26 mouse cellular contexts compared by ENCODE assay signal in the genomic region with DNA sequence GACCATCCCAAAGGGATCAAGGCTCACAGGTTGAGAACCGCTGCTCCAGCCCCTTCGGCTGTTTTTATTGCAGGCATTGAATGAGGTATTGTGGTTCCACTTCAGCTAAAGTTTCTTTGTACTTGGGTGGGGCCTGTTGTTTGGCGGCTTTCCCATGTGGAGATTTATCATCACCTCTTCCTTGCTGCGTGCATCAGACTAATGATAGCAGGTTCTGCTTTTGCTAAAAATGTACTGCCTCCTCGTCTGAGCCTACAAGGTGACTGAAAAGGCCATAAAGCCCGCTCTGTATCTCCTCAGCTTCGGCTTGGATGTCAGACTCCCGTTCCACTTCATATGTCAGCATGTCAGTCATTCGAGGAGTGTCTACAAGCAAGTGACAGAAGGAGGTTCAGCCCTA. TPM values are rescaled to one million over a fixed set of nuclear protein-coding genes. Genes with fewer than 3 reads are reported as not detected.
DNase-seq lines count a peak whose midpoint lies in the region; ATAC-seq and TF ChIP-seq lines count a peak whose summit lies in the region.
"Had no signal": no experiment of that assay in that cellular context is flagged by ENCODE, and none has a peak within 500 bp of the region (broad histone marks: within the 10 kb centered on the region; RNA-seq: fewer than 3 reads in every experiment).

No protein-coding gene starts in this region.

- H3K36me3 ChIP-seq in heart, embryonic 14.5 days (ENCODE audit: control insufficient read depth, insufficient read depth, low read length) = no peaks in the 10 kb centered on the region
- H3K36me3 ChIP-seq: heart, embryonic 12.5 days; hindbrain, embryonic 10.5 days; hindbrain, embryonic 13.5 days had no signal

- H3K4me2 ChIP-seq in heart, embryonic 14.5 days (ENCODE audit: low read length) = 0 out of 2 replicates have a peak overlapping the region, but pooled peaks have one; percentile 6
- H3K4me2 ChIP-seq: heart, embryonic 12.5 days; hindbrain, embryonic 13.5 days had no signal

- ATAC-seq in heart, embryonic 14.5 days (ENCODE audit: insufficient number of reproducible peaks, insufficient read depth, low FRiP score, low read depth) = no peak
- peak; percentile 14 to 23; a peak in 1 of 4 replicates for ATAC-seq in hematopoietic stem cell, adult 5-6 weeks (replicated peaks in 1 of 2; ENCODE audit: insufficient read depth in 1 of 2, low FRiP score in 2 of 2, low TSS enrichment in 1 of 2, low read depth in 1 of 2, poor library complexity in 2 of 2, severe bottlenecking in 2 of 2)
- peak; percentile 41; the same call in 1 of the 2 replicates for ATAC-seq in megakaryocyte-erythroid progenitor cell, adult 5-6 weeks (replicated peaks; ENCODE audit: low FRiP score, low TSS enrichment, poor library complexity, severe bottlenecking)
- ATAC-seq: forebrain, embryonic 14.5 days; forebrain, postnatal 0 days; hindbrain, embryonic 16.5 days; intestine, embryonic 16.5 days; Patski had no signal

- DNase-seq in heart, postnatal 14 days = no peak
- peak; percentile 83 for DNase-seq in MEL-GATA-1-ER (ENCODE audit: extremely low read depth, low read depth)
- no peak for DNase-seq in thymus, adult 18-20 months
- DNase-seq in left cerebral cortex, adult 2 months (ENCODE audit: extremely low spot score in 1 of 2, low spot score in 2 of 2) = no peak
- DNase-seq: adrenal gland, adult 8-10 months; adrenal gland, postnatal 25 days; B cell, adult 2 months; cerebellum, adult 11-12 months; cerebellum, adult 8-10 months; cerebellum, postnatal 10 days; cerebellum, postnatal 36 days; forebrain, postnatal 0 days; gastrocnemius, postnatal 36 days; heart, adult 2 months; kidney, adult 2 months had no signal

- no peaks in the 10 kb centered on the region for H3K9me3 ChIP-seq in heart, embryonic 14.5 days (ENCODE audit: control insufficient read depth, low read length)
- H3K9me3 ChIP-seq: heart, embryonic 12.5 days; hindbrain, embryonic 10.5 days; hindbrain, embryonic 13.5 days had no signal

- 27% methylated on average over 9 of the region's 9 CpGs for WGBS in heart, embryonic 14.5 days

- H3K4me3 ChIP-seq in heart, embryonic 14.5 days (ENCODE audit: control insufficient read depth in 1 of 2, insufficient read depth in 1 of 2, low read depth in 1 of 2, low read length in 2 of 2) = no peak overlapping the region
- H3K4me3 ChIP-seq in left cerebral cortex, adult 2 months = no peak overlapping the region
- H3K4me3 ChIP-seq: heart, adult 2 months; heart, embryonic 12.5 days; hindbrain, embryonic 10.5 days; hindbrain, embryonic 13.5 days had no signal

- H3K4me1 ChIP-seq in heart, embryonic 14.5 days (ENCODE audit: control insufficient read depth in 2 of 2, insufficient read depth in 2 of 2, low read length in 2 of 2) = peaks cover 6 to 17% of the 10 kb centered on the region in 2 experiments; a peak in 3 of 4 replicates

- intact Hi-C loops in heart, postnatal 14 days (cut with DNase I) = no loop called here
- intact Hi-C loops in left cerebral cortex, adult 2 months (cut with DNase I) = no loop called here

- no peak for TF ChIP-seq CTCF in left cerebral cortex, adult 2 months (IDR thresholded peaks at IDR 0.05)

- no peak overlapping the region for H3K27ac ChIP-seq in heart, embryonic 14.5 days (replicated peaks in 1 of 2; ENCODE audit: control insufficient read depth in 1 of 2, insufficient read depth in 1 of 2, low read depth in 2 of 2, low read length in 2 of 2)
- H3K27ac ChIP-seq in left cerebral cortex, adult 2 months = no peak overlapping the region
- H3K27ac ChIP-seq: heart, adult 2 months; hindbrain, embryonic 10.5 days; hindbrain, embryonic 13.5 days had no signal

- H3K9ac ChIP-seq in heart, embryonic 14.5 days (ENCODE audit: low read length) = no peak overlapping the region
- H3K9ac ChIP-seq: forebrain, postnatal 0 days; heart, embryonic 12.5 days; hindbrain, embryonic 13.5 days had no signal

- H3K27me3 ChIP-seq in heart, embryonic 14.5 days (ENCODE audit: control insufficient read depth, insufficient read depth, low read length) = no peaks in the 10 kb centered on the region
- H3K27me3 ChIP-seq: CH12.LX; heart, embryonic 12.5 days; hindbrain, embryonic 13.5 days; Patski had no signal

RNA-seq across cellular contexts. Expression of a gene that starts 17.0 kb away (rescaled TPM):
- polyA plus RNA-seq in heart, embryonic 14.5 days (2014; fragmentation: Nextera tagmentation; extraction: Ambion mirVana) = 32.9 and 34.2 TPM in 2 replicates
- total RNA-seq in heart, postnatal 14 days (2021) = 10 to 100 TPM; 28.5 to 35.0 TPM
- total RNA-seq in hematopoietic stem cell, adult 5-6 weeks (2017) = 50.5 and 62.1 TPM in 2 replicates
- total RNA-seq in megakaryocyte-erythroid progenitor cell, adult 5-6 weeks (2014; fragmentation: Nextera tagmentation) = 17.4 and 28.9 TPM in 2 replicates
- 21.1 and 38.7 TPM in 2 replicates for total RNA-seq in megakaryocyte-erythroid progenitor cell, adult 5-6 weeks (2017)
- 10 to 100 TPM; 64.2 to 68.6 TPM for total RNA-seq in left cerebral cortex, adult 2 months (2021)
